Mouse (Mus musculus): ENCODE results near the gene Mettl21a. TPM values are rescaled to one million over a fixed set of nuclear protein-coding genes. Genes with fewer than 3 reads are reported as not detected.
"Not testable (repeated sequence)": the region's sequence is repeated elsewhere in the genome, so short reads cannot be mapped to it uniquely, and the experiment has no call there.

The Mettl21a gene
- polyA plus RNA-seq, 1 experiment from 2014 or later, result 20.2 TPM

GRCm38 (mm10) chr1:64601242-64601842 lies 15.7 kb downstream of the Mettl21a start:
- Histone ChIP-seq H3K4me1 (ENCODE audit: control insufficient read depth, insufficient read depth, low read length) (no peaks in the 10 kb centered on the region), H3K36me3 (ENCODE audit: control insufficient read depth, insufficient read depth, low read length) (peaks cover 3% of the 10 kb centered on the region; the same call in 1 of the 2 replicates), H3K4me3 (ENCODE audit: low read depth, low read length) (no peak overlapping the region), H3K9me3 (replicated peaks; ENCODE audit: control insufficient read depth, low read length, poor library complexity, severe bottlenecking) (no peaks in the 10 kb centered on the region), H3K27me3 (ENCODE audit: control insufficient read depth, insufficient read depth, low read depth, low read length) (no peaks in the 10 kb centered on the region), H3K27ac (ENCODE audit: low read length) (no peak overlapping the region), H3K9ac (ENCODE audit: low read depth, low read length) (no peak overlapping the region), H3K4me2 (ENCODE audit: low read length) (no peak overlapping the region)
- ATAC-seq, result no peak
- 89% methylated on average over 6 of the region's 6 CpGs for WGBS

- no peaks in the 10 kb centered on the region for H3K9me3 ChIP-seq (replicated peaks; ENCODE audit: control insufficient read depth, low read length, poor library complexity, severe bottlenecking)
- H3K36me3 ChIP-seq (ENCODE audit: control insufficient read depth, insufficient read depth, low read length), result peaks cover 3% of the 10 kb centered on the region; the same call in 1 of the 2 replicates
- no peak overlapping the region for H3K9ac ChIP-seq (ENCODE audit: low read depth, low read length)
- ATAC-seq, result no peak
- no peaks in the 10 kb centered on the region for H3K4me1 ChIP-seq (ENCODE audit: control insufficient read depth, insufficient read depth, low read length)
- no peak overlapping the region for H3K4me3 ChIP-seq (ENCODE audit: low read depth, low read length)
- WGBS, result 88% methylated on average over 7 of the region's 7 CpGs
- no peak overlapping the region for H3K4me2 ChIP-seq (ENCODE audit: low read length)
- H3K27me3 ChIP-seq (ENCODE audit: control insufficient read depth, insufficient read depth, low read depth, low read length), result no peaks in the 10 kb centered on the region
- no peak overlapping the region for H3K27ac ChIP-seq (ENCODE audit: low read length)
These were observed 16.5 kb downstream of the Mettl21a start for GRCm38 (mm10) chr1:64600413-64601077.

- Histone ChIP-seq H3K27ac (ENCODE audit: low read length) (no peak overlapping the region), H3K36me3 (ENCODE audit: control insufficient read depth, insufficient read depth, low read length) (peaks cover 3% of the 10 kb centered on the region; the same call in 1 of the 2 replicates), H3K4me1 (ENCODE audit: control insufficient read depth, insufficient read depth, low read length) (no peaks in the 10 kb centered on the region), H3K4me2 (ENCODE audit: low read length) (no peak overlapping the region), H3K9ac (ENCODE audit: low read depth, low read length) (no peak overlapping the region), H3K27me3 (ENCODE audit: control insufficient read depth, insufficient read depth, low read depth, low read length) (no peaks in the 10 kb centered on the region), H3K9me3 (replicated peaks; ENCODE audit: control insufficient read depth, low read length, poor library complexity, severe bottlenecking) (no peaks in the 10 kb centered on the region), H3K4me3 (ENCODE audit: low read depth, low read length) (no peak overlapping the region)
- ATAC-seq, result no peak
- 68% methylated on average over 5 of the region's 5 CpGs for WGBS
These were observed 18.1 kb downstream of the Mettl21a start for GRCm38 (mm10) chr1:64598926-64599325.

GRCm38 (mm10) chr1:64578801-64579200 lies 38.2 kb downstream of the Mettl21a start:
- no peak overlapping the region for H3K9ac ChIP-seq (ENCODE audit: low read depth, low read length)
- ATAC-seq, result no peak
- H3K4me2 ChIP-seq (ENCODE audit: low read length), result no peak overlapping the region
- no peaks in the 10 kb centered on the region for H3K4me1 ChIP-seq (ENCODE audit: control insufficient read depth, insufficient read depth, low read length)
- H3K9me3 ChIP-seq (replicated peaks; ENCODE audit: control insufficient read depth, low read length, poor library complexity, severe bottlenecking), result no peaks in the 10 kb centered on the region
- H3K27ac ChIP-seq (ENCODE audit: low read length), result no peak overlapping the region
- 90% methylated on average over 3 of the region's 3 CpGs for WGBS
- H3K36me3 ChIP-seq (ENCODE audit: control insufficient read depth, insufficient read depth, low read length), result peaks cover 17% of the 10 kb centered on the region
- H3K4me3 ChIP-seq (ENCODE audit: low read depth, low read length), result no peak overlapping the region
- H3K27me3 ChIP-seq (ENCODE audit: control insufficient read depth, insufficient read depth, low read depth, low read length), result no peaks in the 10 kb centered on the region

GRCm38 (mm10) chr1:64577911-64578310 lies 39.1 kb downstream of the Mettl21a start:
- not testable (repeated sequence) for ATAC-seq; H3K4me2 ChIP-seq (ENCODE audit: low read length); H3K4me1 ChIP-seq (ENCODE audit: control insufficient read depth, insufficient read depth, low read length); H3K9ac ChIP-seq (ENCODE audit: low read depth, low read length); H3K27me3 ChIP-seq (ENCODE audit: control insufficient read depth, insufficient read depth, low read depth, low read length); H3K27ac ChIP-seq (ENCODE audit: low read length); H3K4me3 ChIP-seq (ENCODE audit: low read depth, low read length); H3K9me3 ChIP-seq (replicated peaks; ENCODE audit: control insufficient read depth, low read length, poor library complexity, severe bottlenecking)
- H3K36me3 ChIP-seq (ENCODE audit: control insufficient read depth, insufficient read depth, low read length), result peaks cover 17% of the 10 kb centered on the region
- WGBS, result 60% methylated on average over 9 of the region's 9 CpGs

- WGBS, result 58% methylated on average over 2 of the region's 2 CpGs
- H3K27me3 ChIP-seq (ENCODE audit: control insufficient read depth, insufficient read depth, low read depth, low read length), result no peaks in the 10 kb centered on the region
- no peak overlapping the region for H3K4me2 ChIP-seq (ENCODE audit: low read length)
- H3K9me3 ChIP-seq (replicated peaks; ENCODE audit: control insufficient read depth, low read length, poor library complexity, severe bottlenecking), result no peaks in the 10 kb centered on the region
- no peak overlapping the region for H3K27ac ChIP-seq (ENCODE audit: low read length)
- H3K36me3 ChIP-seq (ENCODE audit: control insufficient read depth, insufficient read depth, low read length), result peaks cover 13% of the 10 kb centered on the region
- ATAC-seq, result no peak
- H3K4me1 ChIP-seq (ENCODE audit: control insufficient read depth, insufficient read depth, low read length), result no peaks in the 10 kb centered on the region
- H3K4me3 ChIP-seq (ENCODE audit: low read depth, low read length), result no peak overlapping the region
- no peak overlapping the region for H3K9ac ChIP-seq (ENCODE audit: low read depth, low read length)
These were observed 40.3 kb downstream of the Mettl21a start for GRCm38 (mm10) chr1:64576732-64577131.

- Histone ChIP-seq H3K9me3 (replicated peaks; ENCODE audit: control insufficient read depth, low read length, poor library complexity, severe bottlenecking) (no peaks in the 10 kb centered on the region), H3K36me3 (ENCODE audit: control insufficient read depth, insufficient read depth, low read length) (peaks cover 12% of the 10 kb centered on the region), H3K4me2 (ENCODE audit: low read length) (no peak overlapping the region), H3K4me3 (ENCODE audit: low read depth, low read length) (no peak overlapping the region), H3K4me1 (ENCODE audit: control insufficient read depth, insufficient read depth, low read length) (no peaks in the 10 kb centered on the region), H3K27me3 (ENCODE audit: control insufficient read depth, insufficient read depth, low read depth, low read length) (no peaks in the 10 kb centered on the region), H3K27ac (ENCODE audit: low read length) (no peak overlapping the region), H3K9ac (ENCODE audit: low read depth, low read length) (no peak overlapping the region)
- WGBS, result 83% methylated on average over 7 of the region's 7 CpGs
- no peak for ATAC-seq
These were observed 41.0 kb downstream of the Mettl21a start for GRCm38 (mm10) chr1:64576022-64576421.

GRCm38 (mm10) chr1:64568206-64568605 lies 48.8 kb downstream of the Mettl21a start:
- Histone ChIP-seq H3K36me3 (ENCODE audit: control insufficient read depth, insufficient read depth, low read length) (0 out of 2 replicates have a peak, but pooled peaks cover 2% of the 10 kb centered on the region), H3K27ac (ENCODE audit: low read length) (no peak overlapping the region), H3K9ac (ENCODE audit: low read depth, low read length) (no peak overlapping the region), H3K4me3 (ENCODE audit: low read depth, low read length) (no peak overlapping the region), H3K9me3 (replicated peaks; ENCODE audit: control insufficient read depth, low read length, poor library complexity, severe bottlenecking) (no peaks in the 10 kb centered on the region), H3K4me2 (ENCODE audit: low read length) (no peak overlapping the region), H3K27me3 (ENCODE audit: control insufficient read depth, insufficient read depth, low read depth, low read length) (no peaks in the 10 kb centered on the region), H3K4me1 (ENCODE audit: control insufficient read depth, insufficient read depth, low read length) (no peaks in the 10 kb centered on the region; the same call in 1 of the 2 replicates)
- no peak for ATAC-seq

- Histone ChIP-seq H3K4me1 (ENCODE audit: control insufficient read depth, insufficient read depth, low read length) (no peaks in the 10 kb centered on the region), H3K4me3 (ENCODE audit: low read depth, low read length) (no peak overlapping the region), H3K4me2 (ENCODE audit: low read length) (no peak overlapping the region), H3K27me3 (ENCODE audit: control insufficient read depth, insufficient read depth, low read depth, low read length) (no peaks in the 10 kb centered on the region), H3K27ac (ENCODE audit: low read length) (no peak overlapping the region), H3K9me3 (replicated peaks; ENCODE audit: control insufficient read depth, low read length, poor library complexity, severe bottlenecking) (no peaks in the 10 kb centered on the region), H3K9ac (ENCODE audit: low read depth, low read length) (no peak overlapping the region), H3K36me3 (ENCODE audit: control insufficient read depth, insufficient read depth, low read length) (0 out of 2 replicates have a peak, but pooled peaks cover under 1% of the 10 kb centered on the region)
- ATAC-seq, result no peak
- WGBS, result 98% methylated on average over 3 of the region's 3 CpGs
These were observed 56.9 kb downstream of the Mettl21a start for GRCm38 (mm10) chr1:64560105-64560504.

All from midbrain, embryonic 16.5 days (tissue).